Mouse (Mus musculus) forebrain, embryonic 15.5 days (tissue): ENCODE data around the gene Nrf1. TPM values are rescaled to one million over a fixed set of nuclear protein-coding genes. Genes with fewer than 3 reads are reported as not detected.

Source experiments
- ATAC-seq: fragments of 200-750 bp; cut with Nextera tagmentation; replicated peaks from 2 replicates; pipeline ENCODE4 v1.8.0; 2017; ENCODE audit warnings: mild to moderate bottlenecking, moderate TSS enrichment, moderate library complexity
- H3K27ac ChIP-seq: fragments of 300-500 bp; sonication (generic); replicated peaks from 2 replicates; pipeline ENCODE4 v1.5.1; 2015; ENCODE audit warnings: mild to moderate bottlenecking, inconsistent platforms
- H3K27me3 ChIP-seq: fragments of 300-500 bp; sonication (generic); 2 replicates; pipeline ENCODE4 v1.6.1; 2015; ENCODE audit warnings: inconsistent platforms
- H3K36me3 ChIP-seq: fragments of 300-500 bp; sonication (generic); 2 replicates; pipeline ENCODE4 v1.6.1; 2015; ENCODE audit warnings: mild to moderate bottlenecking, inconsistent platforms
- H3K4me1 ChIP-seq: fragments of 300-500 bp; sonication (generic); 2 replicates; pipeline ENCODE4 v1.6.1; 2015; ENCODE audit warnings: inconsistent platforms
- H3K4me2 ChIP-seq: fragments of 300-500 bp; sonication (generic); replicated peaks from 2 replicates; pipeline ENCODE4 v1.6.1; 2015; ENCODE audit warnings: mild to moderate bottlenecking, inconsistent platforms
- H3K4me3 ChIP-seq: fragments of 300-500 bp; sonication (generic); 2 replicates; pipeline ENCODE4 v1.5.1; 2015; ENCODE audit warnings: mild to moderate bottlenecking, inconsistent platforms
- H3K9ac ChIP-seq: fragments of 300-500 bp; sonication (generic); replicated peaks from 2 replicates; pipeline ENCODE4 v1.6.1; 2015; ENCODE audit warnings: mild to moderate bottlenecking, inconsistent platforms
- H3K9me3 ChIP-seq: fragments of 300-500 bp; sonication (generic); 2 replicates; pipeline ENCODE4 v1.6.1; 2016; ENCODE audit warnings: inconsistent platforms
- WGBS: fragments of 180-500 bp; shearing (Covaris S2); methylation state at CpG from one replicate; pipeline ENCODE4 v1.1.7; 2015; ENCODE audit warnings: mixed read lengths; 5-methylcytosine and 5-hydroxymethylcytosine counted together
- polyA plus RNA-seq: library from polyadenylated mRNA; unstranded; fragments of >200 nt; fragmentation: Nextera tagmentation; extraction: Ambion mirVana; gene quantifications from 2 replicates; pipeline ENCODE4 v1.2.1, GENCODE M21; 2015

Gene Nrf1
- polyA plus RNA-seq, 1 experiment from 2014 or later, result 59.6 TPM

DNA sequence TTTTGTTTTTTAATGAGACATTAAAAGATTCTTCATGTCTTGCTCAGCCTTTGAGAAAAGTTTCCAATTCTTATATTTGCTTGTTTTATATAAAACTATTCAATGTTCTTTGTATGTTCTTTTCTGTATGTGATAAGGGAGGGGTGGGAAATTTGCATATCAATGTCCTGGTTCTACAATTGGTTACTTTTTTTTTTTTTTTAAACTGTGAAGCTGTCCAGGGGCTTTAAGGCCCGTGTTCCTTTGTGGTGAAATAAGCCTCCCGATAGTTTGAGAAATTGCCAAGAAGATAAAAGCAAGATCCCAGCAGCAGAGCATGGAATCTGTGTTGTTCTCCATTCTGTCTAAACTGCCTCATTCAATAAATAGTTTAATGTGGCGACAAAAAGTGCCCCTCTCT is 105.3 kb downstream of the Nrf1 start:
- Histone ChIP-seq H3K9me3 (no peaks in the 10 kb centered on the region), H3K36me3 (peaks cover 11% of the 10 kb centered on the region), H3K4me2 (no peak overlapping the region), H3K9ac (no peak overlapping the region), H3K4me3 (no peak overlapping the region), H3K27me3 (no peaks in the 10 kb centered on the region), H3K27ac (no peak overlapping the region), H3K4me1 (peaks cover 9% of the 10 kb centered on the region)
- WGBS, result 9% methylated on average over 3 of the region's 3 CpGs
- ATAC-seq, result no peak

DNA sequence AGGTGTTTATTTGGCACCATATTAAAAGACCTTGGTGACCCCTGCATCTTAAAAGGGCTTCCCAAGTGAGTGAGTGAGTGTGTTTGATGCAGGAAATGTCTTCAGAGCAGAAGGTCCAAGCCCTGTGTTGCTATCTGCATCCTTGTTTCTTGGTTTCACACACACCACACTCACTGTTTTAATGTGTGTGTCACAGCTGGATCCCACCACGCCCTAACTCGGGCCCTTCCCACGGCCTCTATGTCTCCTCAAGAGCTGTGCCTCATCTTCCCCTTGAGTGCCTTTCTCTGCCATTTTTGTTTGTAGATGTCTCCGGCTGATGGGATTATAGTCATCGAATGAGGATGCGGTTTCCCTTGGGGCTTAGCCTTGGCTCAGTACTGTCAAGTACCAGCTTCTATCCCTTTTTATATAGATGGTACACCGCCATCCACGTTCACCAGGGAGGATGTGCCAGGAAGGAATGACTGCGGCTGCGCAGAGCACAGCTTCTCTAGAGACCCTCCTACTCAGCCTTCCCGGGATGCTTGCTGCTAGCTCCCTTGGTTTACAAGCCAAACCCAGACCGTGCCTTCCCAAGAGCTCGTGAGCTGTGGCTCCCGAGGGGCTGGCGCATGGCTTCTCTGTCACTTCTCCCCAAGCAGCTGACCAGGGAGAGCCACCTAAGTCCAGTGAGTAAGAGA is 106.1 kb downstream of the Nrf1 start:
- Histone ChIP-seq H3K9me3 (no peaks in the 10 kb centered on the region), H3K36me3 (peaks cover 11% of the 10 kb centered on the region), H3K4me2 (no peak overlapping the region), H3K27ac (no peak overlapping the region), H3K9ac (no peak overlapping the region), H3K27me3 (no peaks in the 10 kb centered on the region), H3K4me3 (no peak overlapping the region), H3K4me1 (peaks cover 9% of the 10 kb centered on the region)
- WGBS, result 95% methylated on average over 15 of the region's 15 CpGs
- no peak for ATAC-seq

DNA sequence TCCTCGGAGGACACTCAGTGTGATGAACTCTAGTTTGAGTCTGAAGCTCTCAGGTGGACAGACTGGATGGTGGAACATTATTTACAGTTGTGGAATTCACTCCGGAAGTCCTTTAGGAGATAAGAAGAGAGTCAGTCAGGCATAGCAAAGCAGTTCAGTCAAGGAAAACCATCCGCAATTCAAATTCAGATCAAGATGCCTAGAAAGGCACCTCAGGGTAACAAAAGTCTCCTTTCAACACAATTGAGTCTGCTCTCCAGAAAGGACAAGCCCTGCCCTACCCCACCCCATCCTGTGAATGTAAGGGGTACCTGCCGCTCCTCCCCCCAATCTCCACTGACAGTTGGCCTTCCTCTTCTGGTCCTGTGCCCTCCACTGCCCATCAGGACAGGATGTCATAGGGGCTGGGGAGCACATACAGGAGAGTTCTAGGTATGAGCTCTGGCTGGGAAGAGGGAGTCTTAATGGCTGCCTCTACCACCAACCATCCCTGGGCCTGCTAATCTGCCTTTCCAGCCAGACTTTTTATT is 111.8 kb downstream of the Nrf1 start:
- H3K9me3 ChIP-seq, result no peaks in the 10 kb centered on the region
- H3K36me3 ChIP-seq, result no peaks in the 10 kb centered on the region
- no peak overlapping the region for H3K4me3 ChIP-seq
- H3K4me1 ChIP-seq, result no peaks in the 10 kb centered on the region
- no peak overlapping the region for H3K4me2 ChIP-seq
- H3K27ac ChIP-seq, result no peak overlapping the region
- ATAC-seq, result no peak
- no peaks in the 10 kb centered on the region for H3K27me3 ChIP-seq
- H3K9ac ChIP-seq, result no peak overlapping the region
- 44% methylated on average over 4 of the region's 4 CpGs for WGBS

DNA sequence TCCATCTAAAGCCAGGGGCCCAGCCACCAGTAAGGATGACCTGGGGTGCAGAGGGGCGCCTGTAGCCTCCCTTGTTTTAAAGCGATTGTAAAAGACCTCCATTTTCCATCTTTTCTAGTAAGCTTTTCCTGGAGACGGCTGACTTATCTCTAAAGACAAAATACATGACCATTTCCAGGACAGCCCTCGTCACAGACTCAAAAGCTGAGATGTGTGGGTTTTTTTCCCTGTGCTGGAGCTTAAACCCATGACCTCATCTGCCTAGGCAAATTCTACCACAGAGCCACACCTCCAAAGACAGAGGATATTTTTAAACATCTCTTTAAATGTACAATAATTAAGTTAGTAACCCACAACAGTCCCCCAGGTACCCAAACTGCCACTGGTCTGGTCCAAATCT is 112.6 kb downstream of the Nrf1 start:
- Histone ChIP-seq H3K4me2 (no peak overlapping the region), H3K4me3 (no peak overlapping the region), H3K36me3 (no peaks in the 10 kb centered on the region), H3K27me3 (no peaks in the 10 kb centered on the region), H3K27ac (no peak overlapping the region), H3K4me1 (no peaks in the 10 kb centered on the region), H3K9me3 (no peaks in the 10 kb centered on the region), H3K9ac (no peak overlapping the region)
- 70% methylated on average over 4 of the region's 4 CpGs for WGBS
- ATAC-seq, result no peak

DNA sequence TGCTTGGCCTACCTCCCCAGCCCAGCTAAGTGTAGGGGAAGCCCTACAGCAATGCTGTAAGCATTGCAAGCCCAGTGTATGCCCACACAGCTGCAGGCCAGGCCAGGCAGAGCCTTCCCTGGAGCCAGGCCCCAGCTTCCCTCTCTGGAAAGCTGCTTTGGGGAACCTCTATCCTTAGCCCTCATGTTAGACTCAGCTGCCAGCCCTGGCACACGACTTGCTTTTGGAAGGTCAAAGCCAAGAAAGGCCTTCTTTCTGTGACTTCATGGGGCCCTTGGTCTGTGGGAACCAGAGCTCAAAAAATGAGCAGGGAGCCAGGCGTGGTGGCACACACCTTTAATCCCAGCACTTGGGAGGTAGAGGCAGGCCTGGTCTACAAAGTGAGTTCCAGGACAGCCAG is 113.8 kb downstream of the Nrf1 start:
- H3K9ac ChIP-seq, result no peak overlapping the region
- no peak for ATAC-seq
- H3K9me3 ChIP-seq, result no peaks in the 10 kb centered on the region
- H3K27me3 ChIP-seq, result no peaks in the 10 kb centered on the region
- H3K27ac ChIP-seq, result no peak overlapping the region
- no peak overlapping the region for H3K4me2 ChIP-seq
- no peaks in the 10 kb centered on the region for H3K36me3 ChIP-seq
- 65% methylated on average over 2 of the region's 2 CpGs for WGBS
- no peaks in the 10 kb centered on the region for H3K4me1 ChIP-seq
- no peak overlapping the region for H3K4me3 ChIP-seq

DNA sequence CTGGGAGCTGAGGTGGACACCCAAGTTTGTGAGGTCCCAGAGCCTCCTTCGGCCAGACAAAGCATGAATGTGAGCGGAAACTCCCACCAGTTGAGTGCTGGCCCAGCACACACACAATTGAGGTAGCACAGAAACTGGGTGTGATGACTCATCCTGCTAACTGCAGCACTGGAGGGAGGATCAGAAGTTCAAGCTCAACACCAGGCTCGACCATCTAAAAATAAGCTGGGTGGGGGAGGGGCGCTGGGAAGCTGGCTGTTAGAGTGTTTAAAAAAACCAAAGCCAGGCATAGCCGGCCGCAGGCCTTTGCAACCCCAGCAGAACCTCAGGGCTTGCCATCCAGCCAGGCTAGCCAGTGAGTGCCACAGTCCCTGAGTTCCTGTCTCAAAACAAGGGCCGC is 114.3 kb downstream of the Nrf1 start:
- Histone ChIP-seq H3K36me3 (no peaks in the 10 kb centered on the region), H3K9me3 (no peaks in the 10 kb centered on the region), H3K4me2 (no peak overlapping the region), H3K9ac (no peak overlapping the region), H3K27ac (no peak overlapping the region), H3K4me1 (no peaks in the 10 kb centered on the region), H3K4me3 (no peak overlapping the region), H3K27me3 (no peaks in the 10 kb centered on the region)
- ATAC-seq, result no peak
- WGBS, result 54% methylated on average over 7 of the region's 7 CpGs

DNA sequence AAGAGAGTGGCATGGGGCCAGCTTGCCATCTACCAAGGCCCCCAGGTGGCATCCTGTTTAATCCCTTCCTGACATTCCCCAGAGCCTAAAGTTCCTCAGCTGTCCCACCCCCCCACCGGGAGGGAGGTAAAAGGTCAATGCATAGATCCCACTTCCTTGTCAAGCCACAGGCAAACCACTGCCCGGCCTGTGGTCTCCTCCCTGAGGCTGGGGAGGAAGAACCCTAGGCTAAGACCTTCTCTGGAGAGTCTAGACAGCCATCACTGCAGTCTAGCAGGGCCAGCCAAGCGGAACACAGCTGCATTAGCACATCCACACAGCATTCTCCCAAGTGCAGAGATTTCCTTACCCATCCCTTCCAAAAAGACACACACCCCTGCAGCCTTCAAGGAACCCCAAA is 118.6 kb downstream of the Nrf1 start:
- H3K4me2 ChIP-seq, result no peak overlapping the region
- H3K4me1 ChIP-seq, result no peaks in the 10 kb centered on the region
- peaks cover 18% of the 10 kb centered on the region for H3K27me3 ChIP-seq
- no peaks in the 10 kb centered on the region for H3K9me3 ChIP-seq
- H3K27ac ChIP-seq, result no peak overlapping the region
- H3K9ac ChIP-seq, result no peak overlapping the region
- H3K36me3 ChIP-seq, result no peaks in the 10 kb centered on the region
- no peak for ATAC-seq
- WGBS, result 38% methylated on average over 3 of the region's 3 CpGs
- no peak overlapping the region for H3K4me3 ChIP-seq

DNA sequence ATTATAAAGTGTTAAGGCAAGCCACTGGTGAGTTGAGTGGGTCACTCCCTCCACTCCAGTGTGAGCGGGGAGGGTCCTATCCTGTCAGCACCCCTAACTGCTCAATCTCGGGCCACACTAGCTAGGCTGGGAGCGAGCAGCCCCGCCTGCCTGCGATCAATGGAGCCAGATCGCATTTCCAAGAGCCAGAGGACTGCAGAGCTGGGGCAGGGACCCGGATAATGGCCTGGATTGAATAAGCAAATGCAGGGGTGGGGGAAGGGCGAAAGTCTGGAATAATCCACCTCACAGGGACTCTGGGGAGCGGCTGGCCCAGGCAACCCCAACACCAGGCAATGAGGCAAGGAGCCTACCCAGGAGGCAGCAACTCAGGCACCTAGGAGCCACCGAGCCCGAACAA is 119.4 kb downstream of the Nrf1 start:
- Histone ChIP-seq H3K27me3 (peaks cover 27% of the 10 kb centered on the region), H3K4me1 (no peaks in the 10 kb centered on the region)
- 11% methylated on average over 11 of the region's 11 CpGs for WGBS

DNA sequence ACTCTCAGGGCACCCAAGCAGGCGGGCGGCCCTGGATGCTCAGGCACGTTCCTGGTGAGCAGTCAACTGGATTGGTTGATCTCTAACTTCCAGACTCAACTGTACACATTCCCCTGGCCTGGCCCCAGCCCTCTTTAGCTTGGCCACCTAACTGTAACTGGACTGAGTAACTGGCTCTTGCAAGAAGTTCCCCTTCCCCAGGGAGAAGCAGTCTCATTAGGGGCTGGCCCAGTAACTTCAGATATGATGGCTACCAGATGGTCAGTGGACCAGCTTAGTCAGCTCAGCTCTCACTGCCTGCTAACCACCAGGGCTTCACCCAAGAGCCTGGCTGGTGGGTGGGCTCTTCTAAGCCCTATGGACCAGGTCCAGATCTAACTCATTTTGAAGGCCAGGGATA is 120.5 kb downstream of the Nrf1 start:
- no peak for ATAC-seq
- peaks cover 36% of the 10 kb centered on the region for H3K27me3 ChIP-seq
- H3K27ac ChIP-seq, result no peak overlapping the region
- H3K4me1 ChIP-seq, result peaks cover 7% of the 10 kb centered on the region
- no peaks in the 10 kb centered on the region for H3K36me3 ChIP-seq
- H3K4me2 ChIP-seq, result no peak overlapping the region
- H3K9ac ChIP-seq, result no peak overlapping the region
- WGBS, result 91% methylated on average over 3 of the region's 3 CpGs
- no peaks in the 10 kb centered on the region for H3K9me3 ChIP-seq
- H3K4me3 ChIP-seq, result no peak overlapping the region

More for the DNA sequence above, 119.4 kb downstream of the Nrf1 start:
- Histone ChIP-seq H3K9ac (no peak overlapping the region), H3K36me3 (no peaks in the 10 kb centered on the region), H3K9me3 (no peaks in the 10 kb centered on the region), H3K4me3 (no peak overlapping the region), H3K4me2 (no peak overlapping the region), H3K27ac (no peak overlapping the region)
- no peak for ATAC-seq

DNA sequence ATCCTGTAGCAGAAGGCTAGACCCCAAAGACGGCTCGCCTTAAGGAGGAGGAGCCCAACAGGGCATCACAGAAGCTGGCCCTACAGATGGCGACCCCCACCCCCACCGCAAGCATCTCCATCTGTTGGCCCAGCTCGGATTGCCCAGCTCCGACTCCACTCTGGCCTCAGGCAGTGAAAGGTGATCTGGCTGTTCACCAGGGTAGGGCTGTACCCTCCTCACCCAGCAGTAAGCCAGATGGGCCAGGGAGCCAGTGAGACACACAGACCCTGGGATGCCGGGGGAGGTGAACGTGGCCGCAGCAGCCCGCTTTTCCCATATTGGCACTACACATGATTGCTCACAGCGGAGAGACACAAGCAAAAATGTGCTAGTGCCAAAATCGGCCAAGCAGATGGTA is 121.4 kb downstream of the Nrf1 start:
- H3K36me3 ChIP-seq, result no peaks in the 10 kb centered on the region
- no peak overlapping the region for H3K27ac ChIP-seq
- H3K4me2 ChIP-seq, result no peak overlapping the region
- WGBS, result 56% methylated on average over 12 of the region's 12 CpGs
- no peak for ATAC-seq
- H3K27me3 ChIP-seq, result peaks cover 45% of the 10 kb centered on the region
- H3K4me1 ChIP-seq, result peaks cover 15% of the 10 kb centered on the region
- H3K9me3 ChIP-seq, result no peaks in the 10 kb centered on the region
- no peak overlapping the region for H3K4me3 ChIP-seq
- no peak overlapping the region for H3K9ac ChIP-seq

DNA sequence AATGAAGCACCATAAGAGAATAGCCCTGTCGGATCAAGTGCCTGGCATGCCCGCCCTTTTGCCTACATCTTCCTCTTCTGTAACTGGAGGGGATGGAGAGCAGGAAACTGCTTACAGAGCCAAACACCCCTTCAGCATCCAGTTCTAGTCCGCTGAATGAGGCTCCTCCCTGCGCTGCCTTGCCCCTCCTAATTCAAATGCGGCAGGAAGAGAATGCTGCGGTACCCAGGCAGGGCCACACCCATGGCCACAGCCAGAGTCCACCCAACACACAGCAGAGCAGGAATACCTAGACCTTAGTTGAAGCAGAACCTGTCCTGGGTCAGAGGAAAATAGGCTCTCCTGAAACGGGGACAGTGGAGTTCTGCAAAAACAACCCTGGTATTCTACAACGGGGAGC is 123.4 kb downstream of the Nrf1 start:
- Histone ChIP-seq H3K36me3 (no peaks in the 10 kb centered on the region), H3K9ac (no peak overlapping the region), H3K4me1 (peaks cover 32% of the 10 kb centered on the region), H3K9me3 (no peaks in the 10 kb centered on the region), H3K4me3 (no peak overlapping the region), H3K27ac (no peak overlapping the region), H3K4me2 (no peak overlapping the region), H3K27me3 (peaks cover 59% of the 10 kb centered on the region)
- WGBS, result 24% methylated on average over 8 of the region's 8 CpGs
- ATAC-seq, result no peak

DNA sequence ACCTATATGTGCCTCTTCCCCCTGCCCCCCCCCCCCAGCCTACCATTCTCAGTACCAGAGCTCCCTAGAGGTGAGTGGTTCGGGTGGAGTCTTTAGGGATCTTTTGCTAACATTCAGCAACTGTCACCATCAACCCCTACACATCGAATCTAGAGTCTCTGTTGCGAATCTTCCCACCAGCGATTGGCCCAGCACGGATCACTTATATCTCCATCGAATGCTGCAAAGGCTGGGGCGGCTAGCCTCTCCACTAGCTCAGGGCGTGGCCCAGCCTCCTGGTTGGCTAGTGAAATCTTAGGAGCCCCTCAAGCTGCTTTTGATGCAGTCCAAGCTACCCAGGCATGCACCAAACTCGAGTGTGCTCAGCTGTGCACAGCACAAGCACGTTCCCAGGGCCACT is 124.2 kb downstream of the Nrf1 start:
- no peak overlapping the region for H3K4me3 ChIP-seq
- 22% methylated on average over 10 of the region's 10 CpGs for WGBS
- no peak for ATAC-seq

DNA sequence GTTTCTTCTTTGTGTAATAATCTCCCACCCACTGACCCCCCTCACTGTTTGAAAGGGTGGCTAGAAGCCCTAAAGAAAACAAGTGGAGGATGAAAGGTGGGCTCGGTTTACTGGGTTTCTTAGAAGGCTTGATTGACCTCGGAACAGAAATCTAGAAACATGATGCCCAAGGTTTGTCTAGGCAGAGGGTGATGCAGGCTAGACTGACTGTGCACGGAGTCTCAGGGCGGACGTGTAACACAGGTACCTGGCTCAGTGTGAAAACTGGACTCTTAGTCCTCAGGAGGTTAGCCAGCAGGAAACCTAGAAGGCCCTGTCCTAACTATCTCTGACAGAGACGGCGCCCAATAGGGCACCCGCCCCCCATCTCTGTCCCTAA is 124.6 kb downstream of the Nrf1 start:
- Histone ChIP-seq H3K27ac (no peak overlapping the region), H3K36me3 (no peaks in the 10 kb centered on the region), H3K4me2 (no peak overlapping the region), H3K4me1 (peaks cover 32% of the 10 kb centered on the region), H3K9me3 (no peaks in the 10 kb centered on the region), H3K4me3 (no peak overlapping the region), H3K9ac (no peak overlapping the region), H3K27me3 (peaks cover 70% of the 10 kb centered on the region)
- whole genome bisulfite sequencing, result 10% methylated on average over 8 of the region's 8 CpGs
- no peak for ATAC-seq

More for the DNA sequence above, 124.2 kb downstream of the Nrf1 start:
- Histone ChIP-seq H3K27me3 (peaks cover 65% of the 10 kb centered on the region), H3K27ac (no peak overlapping the region), H3K4me2 (no peak overlapping the region), H3K36me3 (no peaks in the 10 kb centered on the region), H3K4me1 (peaks cover 32% of the 10 kb centered on the region), H3K9me3 (no peaks in the 10 kb centered on the region), H3K9ac (no peak overlapping the region)
